Mouse (Mus musculus) retina, postnatal 7 days (tissue): ENCODE measurements around the gene Plk5.

ENCODE experiments used
- DNase-seq: peaks from one replicate; pipeline ENCODE4 v3.0.0-alpha.2; 2012; ENCODE audit warnings: low read depth, low spot score

Gene Plk5

GRCm38 (mm10) chr10:80356001-80356682, at the start of gene Plk5:
Gene Plk5, plus strand, starts transcription at chr10:80356459.
- DNase-seq: no peak

- no peak for DNase-seq
Observed at GRCm38 (mm10) chr10:80311560-80311959, 44.7 kb upstream of the Plk5 start.

GRCm38 (mm10) chr10:80312586-80313504, 43.4 kb upstream of the Plk5 start:
- no peak for DNase-seq

GRCm38 (mm10) chr10:80313627-80314201, 42.5 kb upstream of the Plk5 start:
- DNase-seq: no peak

- DNase-seq: no peak
Observed at GRCm38 (mm10) chr10:80314494-80315001, 41.7 kb upstream of the Plk5 start.

GRCm38 (mm10) chr10:80315315-80315714, 40.9 kb upstream of the Plk5 start:
- no peak for DNase-seq

GRCm38 (mm10) chr10:80316359-80316781, 39.9 kb upstream of the Plk5 start:
- DNase-seq: no peak

GRCm38 (mm10) chr10:80317011-80317410, 39.2 kb upstream of the Plk5 start:
- DNase-seq: no peak

GRCm38 (mm10) chr10:80320340-80320760, 35.9 kb upstream of the Plk5 start, which contains the start of gene 2310011J03Rik:
Gene 2310011J03Rik, minus strand, starts transcription at chr10:80320537.
- peak; percentile 84 for DNase-seq

GRCm38 (mm10) chr10:80321014-80321669, 35.1 kb upstream of the Plk5 start:
- DNase-seq: no peak

GRCm38 (mm10) chr10:80321670-80322581, 34.3 kb upstream of the Plk5 start:
- no peak for DNase-seq

- DNase-seq: no peak
Observed at GRCm38 (mm10) chr10:80322811-80323211, 33.4 kb upstream of the Plk5 start.

GRCm38 (mm10) chr10:80323261-80324119, 32.8 kb upstream of the Plk5 start:
- DNase-seq: peak; percentile 62

GRCm38 (mm10) chr10:80324120-80325037, 31.9 kb upstream of the Plk5 start:
- DNase-seq: no peak

GRCm38 (mm10) chr10:80325045-80325444, 31.2 kb upstream of the Plk5 start:
- no peak for DNase-seq

GRCm38 (mm10) chr10:80329273-80330081, 26.8 kb upstream of the Plk5 start, which contains the start of the genes Pcsk4 and Reep6:
Gene Pcsk4, minus strand, starts transcription at chr10:80329498.
Gene Reep6, plus strand, starts transcription at chr10:80329953.
- DNase-seq: peak; percentile 98

- DNase-seq: no peak
Observed at GRCm38 (mm10) chr10:80330084-80330483, 26.2 kb upstream of the Plk5 start.
